Mouse (Mus musculus) spleen, postnatal 14 days (tissue): ENCODE measurements at regions not wholly inside any gene's neighbourhood (a gene's known extent, or its start where the extent isn't known, plus 50 kb on each side); places are given as distances from the start of the nearest gene placed in this dataset.

Experiments
- DNase-seq, 2 experiments: peaks; one replicate each; pipeline ENCODE4 v3.0.0; 2021 to 2022; ENCODE audit warnings: low spot score in 2 of 2

- DNase-seq, result no peak
Measured at GRCm38 (mm10) chr12:110078081-110078505, 200.8 kb upstream of the Dio3 start.

- no peak for DNase-seq
Measured at GRCm38 (mm10) chr12:110081831-110082615, 196.8 kb upstream of the Dio3 start.

DNA sequence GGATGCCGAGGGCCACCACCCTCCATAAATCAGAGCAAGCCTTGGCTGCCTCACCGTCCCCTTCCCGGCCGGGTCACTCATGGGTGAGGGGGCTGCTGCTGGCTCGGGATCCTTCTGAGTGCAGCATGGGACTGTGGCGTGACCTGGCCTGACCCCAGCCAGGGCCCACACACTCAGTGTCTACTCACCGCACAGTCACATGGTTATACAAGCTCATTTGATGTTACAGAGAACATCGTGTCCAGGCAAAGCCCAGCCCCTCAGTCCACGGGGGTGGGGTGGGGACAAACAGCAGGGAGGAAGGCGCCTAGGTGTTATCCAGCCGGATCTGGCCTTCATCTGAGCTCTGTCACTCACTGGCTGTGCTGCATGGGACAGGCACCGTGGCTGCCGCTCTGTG, 195.9 kb upstream of the Dio3 start:
- DNase-seq, result no peak

DNA sequence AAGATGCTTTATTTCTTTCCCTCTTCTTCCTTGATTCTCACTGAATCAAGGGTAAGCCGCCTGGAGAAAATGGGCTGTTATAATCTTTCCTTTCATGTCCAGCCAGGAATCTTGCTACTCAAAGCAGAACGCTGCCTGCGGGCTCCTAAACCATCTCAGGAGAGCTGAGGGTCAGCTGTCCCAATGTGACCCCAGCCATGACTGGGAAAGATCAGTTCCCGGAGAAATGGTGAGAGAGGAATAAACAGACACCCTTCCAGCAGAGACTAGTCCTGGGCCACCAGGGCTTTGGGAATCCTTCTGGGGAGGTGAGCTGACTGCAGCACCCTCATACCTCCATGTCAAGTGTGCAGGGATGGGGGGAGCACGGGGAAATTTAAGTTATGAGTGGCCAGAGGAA, 195.4 kb upstream of the Dio3 start:
- DNase-seq, result no peak

DNA sequence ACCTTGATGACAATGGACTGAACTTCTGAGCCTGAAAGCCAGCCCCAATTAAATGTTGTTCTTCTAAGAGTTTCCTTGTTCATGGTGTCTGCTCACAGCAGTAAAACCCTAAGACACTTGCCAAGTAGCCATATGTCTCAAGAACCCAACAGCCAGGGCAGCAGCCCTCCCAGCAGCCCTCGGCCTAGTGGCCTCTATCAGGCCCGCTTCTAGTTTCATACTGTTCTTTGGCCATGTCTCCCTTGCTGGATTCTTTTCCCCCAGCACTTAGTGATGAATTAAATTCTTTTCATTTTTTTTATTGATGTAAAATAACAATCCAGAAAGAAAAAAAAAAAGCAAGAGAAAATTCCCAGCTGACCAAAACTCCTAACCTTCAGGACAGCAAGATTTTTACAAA, 191.9 kb upstream of the Dio3 start:
- no peak for DNase-seq

- no peak for DNase-seq
Measured at GRCm38 (mm10) chr12:110087812-110088211, 191.1 kb upstream of the Dio3 start.

- DNase-seq, result no peak
Measured at GRCm38 (mm10) chr12:110102186-110102585, 176.7 kb upstream of the Dio3 start.

- no peak for DNase-seq
Measured at GRCm38 (mm10) chr12:110112051-110112722, 166.7 kb upstream of the Dio3 start.

- DNase-seq, result no peak
Measured at GRCm38 (mm10) chr12:110112723-110113105, 166.2 kb upstream of the Dio3 start.

DNA sequence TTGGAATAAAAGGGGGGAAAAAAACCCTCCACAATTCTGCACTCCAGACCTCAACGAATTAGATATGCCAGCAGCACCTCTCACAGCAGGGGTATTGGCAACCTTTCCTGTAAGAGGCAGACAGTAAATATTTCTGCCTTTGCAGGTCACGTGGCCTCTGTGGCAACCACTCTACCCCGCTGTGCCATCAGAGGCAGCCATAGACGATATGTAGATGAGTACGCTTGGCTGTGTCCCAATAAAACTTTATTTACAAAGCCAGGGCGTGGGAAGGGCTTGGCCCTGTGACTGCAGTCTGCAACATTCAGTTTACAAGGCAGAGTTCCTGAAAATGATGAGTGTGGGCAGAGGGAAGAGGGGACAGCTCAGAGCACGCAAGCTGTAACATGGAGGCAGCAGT, 158.7 kb upstream of the Dio3 start:
- no peak for DNase-seq

- DNase-seq, result no peak
Measured at GRCm38 (mm10) chr12:110122976-110123375, 155.9 kb upstream of the Dio3 start.

- DNase-seq, result no peak
Measured at GRCm38 (mm10) chr12:110126525-110126924, 152.3 kb upstream of the Dio3 start.

DNA sequence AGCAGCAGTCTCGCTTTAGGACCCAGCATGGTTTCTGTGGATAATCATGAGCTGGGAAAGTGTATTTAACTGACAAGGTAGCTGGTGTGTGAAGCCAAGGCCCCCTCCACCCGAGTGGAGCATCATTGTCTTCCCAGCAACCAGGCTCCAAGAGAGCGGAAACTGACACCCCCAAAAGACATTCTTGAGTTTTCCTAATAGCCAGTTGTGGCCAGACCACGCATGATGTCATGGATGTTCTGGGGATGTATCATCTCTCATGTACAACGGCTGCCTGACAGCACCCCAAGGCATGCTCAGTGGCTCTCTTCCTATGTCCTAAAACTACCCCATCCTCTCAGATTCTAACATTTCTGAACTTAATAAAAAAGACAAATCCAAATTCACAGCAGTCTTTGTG, 133.5 kb upstream of the Dio3 start:
- DNase-seq, result no peak

DNA sequence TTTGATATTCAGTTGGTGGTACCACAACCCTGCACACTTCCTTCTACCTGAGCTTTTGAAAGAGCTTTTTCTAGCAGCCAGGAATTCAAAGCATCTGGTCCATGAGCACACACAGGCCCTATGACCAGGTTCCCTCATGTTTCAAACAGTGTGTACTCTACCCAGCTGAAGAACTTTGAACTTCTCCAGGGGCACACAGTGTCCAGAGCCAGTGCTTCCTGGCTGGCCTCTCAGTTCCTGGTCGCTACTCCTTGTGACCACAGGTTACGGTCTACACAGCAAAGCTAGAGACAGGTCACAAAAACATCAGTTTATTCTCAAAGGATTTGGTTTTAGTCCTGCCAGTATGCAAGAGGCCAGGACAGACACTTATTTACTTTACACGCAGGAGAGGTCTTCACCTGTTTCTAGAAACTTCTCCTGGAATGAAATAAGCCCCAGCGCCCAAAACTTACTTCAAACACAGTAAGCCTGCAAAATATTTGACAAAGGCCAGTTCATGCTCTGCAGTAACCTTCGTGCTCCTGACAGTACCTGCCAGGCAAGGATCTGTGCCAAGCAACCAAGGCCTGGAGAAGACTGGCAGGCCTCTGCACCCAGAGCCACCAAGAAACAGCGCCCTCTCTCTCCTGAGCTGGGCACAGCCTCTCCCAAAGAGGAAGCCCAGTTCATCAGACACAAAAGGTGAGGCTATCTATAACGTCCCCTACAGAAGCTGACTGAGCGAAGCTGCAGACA, 124.5 kb upstream of the Dio3 start:
- DNase-seq, result no peak

DNA sequence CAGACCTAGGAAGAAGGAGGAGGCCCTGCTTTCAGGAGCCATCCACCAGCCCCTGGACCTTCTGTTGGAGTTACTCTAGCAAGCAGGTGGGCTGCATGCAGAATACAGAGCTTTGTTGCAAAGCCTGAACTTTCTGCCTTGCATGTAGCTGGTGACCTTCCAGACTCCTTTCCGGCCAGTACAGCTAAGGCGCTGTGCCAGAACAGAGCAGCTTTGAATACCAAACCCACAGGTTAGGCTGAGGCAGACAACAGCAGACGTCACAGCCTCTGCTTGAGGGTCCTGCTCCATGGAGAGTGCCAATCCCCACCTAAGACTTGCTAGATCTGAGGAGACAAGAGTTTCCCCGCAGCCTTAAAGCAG, 123.9 kb upstream of the Dio3 start:
- DNase-seq, result no peak

DNA sequence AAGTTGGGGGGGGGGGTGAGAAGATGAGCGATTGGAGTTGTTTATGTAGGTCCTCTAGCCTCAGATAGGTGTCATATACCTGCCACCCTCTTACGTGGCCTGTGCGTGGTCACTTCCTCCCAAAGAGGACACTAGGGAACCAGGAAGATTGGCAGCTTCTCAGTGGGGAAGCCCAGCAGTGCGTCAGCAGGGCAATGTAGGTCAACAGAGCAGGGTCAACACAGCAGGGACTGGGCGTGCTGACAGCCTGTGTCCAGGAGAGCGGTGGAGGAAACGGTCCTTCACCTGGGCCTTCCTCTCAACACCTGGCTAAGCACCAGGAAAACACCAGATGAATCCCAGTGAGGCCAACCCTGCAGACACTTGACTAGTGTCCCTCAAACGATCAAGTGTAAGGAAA, 122.4 kb upstream of the Dio3 start:
- DNase-seq, result no peak

- DNase-seq, result no peak
Measured at GRCm38 (mm10) chr12:110157998-110158747, 120.7 kb upstream of the Dio3 start.

DNA sequence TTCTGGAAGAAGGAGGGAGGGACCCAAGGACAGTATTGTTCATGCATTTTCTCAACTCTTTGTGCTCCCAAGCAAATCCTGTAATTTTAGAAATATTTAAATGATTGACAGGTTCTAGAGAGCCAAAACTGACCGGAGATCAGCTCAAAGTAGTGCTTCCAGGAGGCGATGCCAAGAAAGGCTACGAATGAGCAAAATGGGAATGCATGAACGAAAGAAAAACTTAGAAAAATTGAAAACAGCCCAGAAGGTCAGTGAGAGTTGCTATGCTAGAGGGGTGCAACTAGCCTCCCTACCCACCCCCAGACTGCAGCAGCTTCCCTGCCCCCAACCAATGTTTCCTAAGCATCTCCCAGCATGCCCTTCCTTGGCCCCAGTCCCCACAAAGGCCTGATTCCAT, 117.6 kb upstream of the Dio3 start:
- no peak for DNase-seq

GRCm38 (mm10) chr12:110165462-110165861, 113.4 kb upstream of the Dio3 start:
- DNase-seq, result no peak

GRCm38 (mm10) chr12:110168407-110168806, 110.5 kb upstream of the Dio3 start:
- DNase-seq, result no peak

GRCm38 (mm10) chr12:110169261-110169660, 109.6 kb upstream of the Dio3 start:
- DNase-seq, result no peak

DNA sequence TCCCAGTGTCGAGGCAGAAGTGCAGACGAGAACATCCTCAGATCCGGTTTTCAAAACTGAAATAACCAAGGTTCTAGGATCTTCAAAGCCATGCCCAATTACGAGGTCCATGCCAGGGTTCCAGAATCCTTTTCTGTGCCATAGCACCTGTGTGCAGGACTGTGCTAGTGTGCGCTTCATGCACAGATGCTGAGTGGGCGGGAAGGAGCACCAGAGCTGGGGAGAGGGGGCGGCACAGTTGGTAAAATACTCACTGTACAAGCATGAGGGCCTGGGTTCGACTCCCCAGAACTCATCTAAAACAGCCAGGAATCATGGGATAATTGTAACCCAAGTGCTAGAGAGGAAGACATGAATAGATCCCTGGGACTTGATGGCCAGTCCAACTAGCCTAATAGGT, 108.4 kb upstream of the Dio3 start:
- no peak for DNase-seq
